Mouse (Mus musculus) lung, embryonic 14.5 days (tissue): ENCODE measurements around the gene Ankrd1. TPM values are rescaled to one million over a fixed set of nuclear protein-coding genes. Genes with fewer than 3 reads are reported as not detected.

Experiments used
- ATAC-seq: fragments of 200-750 bp; cut with Nextera tagmentation; 2 replicates; pipeline ENCODE4 v1.8.0; 2017; ENCODE audit warnings: mild to moderate bottlenecking, moderate TSS enrichment, moderate library complexity; ENCODE audit not compliant: insufficient read depth
- DNase-seq: peaks from one replicate; pipeline ENCODE4 v3.0.0-alpha.2; 2015
- H3K27ac ChIP-seq: fragments of 300-500 bp; sonication (generic); 2 replicates; pipeline ENCODE4 v1.5.1; 2014; ENCODE audit warnings: low read depth, mild to moderate bottlenecking, moderate library complexity
- H3K27me3 ChIP-seq: fragments of 300-500 bp; sonication (generic); 2 replicates; pipeline ENCODE4 v1.6.1; 2014; ENCODE audit warnings: low read length, control low read depth; ENCODE audit not compliant: insufficient read depth
- H3K36me3 ChIP-seq: fragments of 300-500 bp; sonication (generic); 2 replicates; pipeline ENCODE4 v1.6.1; 2014; ENCODE audit warnings: control low read depth; ENCODE audit not compliant: insufficient read depth
- H3K4me1 ChIP-seq: fragments of 300-500 bp; sonication (generic); 2 replicates; pipeline ENCODE4 v1.6.1; 2014; ENCODE audit warnings: antibody characterized with exemption, control low read depth; ENCODE audit not compliant: insufficient read depth
- H3K4me2 ChIP-seq: fragments of 300-500 bp; sonication (generic); 2 replicates; pipeline ENCODE4 v1.6.1; 2014; ENCODE audit warnings: mild to moderate bottlenecking
- H3K4me3 ChIP-seq: fragments of 300-500 bp; sonication (generic); 2 replicates; pipeline ENCODE4 v1.5.1; 2014; ENCODE audit warnings: low read depth, low read length
- H3K9ac ChIP-seq: fragments of 300-500 bp; sonication (generic); 2 replicates; pipeline ENCODE4 v1.6.1; 2014
- H3K9me3 ChIP-seq: fragments of 300-500 bp; sonication (generic); 2 replicates; pipeline ENCODE4 v1.6.1; 2016; ENCODE audit warnings: low read depth, low read length, control low read depth
- CTCF ChIP-seq: IDR thresholded peaks from 2 replicates; pipeline ENCODE4 v1.5.1; 2016; ENCODE audit warnings: antibody characterized with exemption, low read depth
- WGBS: fragments of 180-500 bp; shearing (Covaris S2); extraction: QIAGEN DNeasy Blood & Tissue Kit; methylation state at CpG from one replicate; pipeline ENCODE4 v1.1.7; 2014; 5-methylcytosine and 5-hydroxymethylcytosine counted together
- polyA plus RNA-seq: library from polyadenylated mRNA; unstranded; fragments of >200 nt; fragmentation: Nextera tagmentation; extraction: Ambion mirVana; gene quantifications from 2 replicates; pipeline ENCODE4 v1.2.1, GENCODE M21; 2014

The Ankrd1 gene
- polyA plus RNA-seq: 0.29 and 2.5 TPM in 2 replicates

DNA sequence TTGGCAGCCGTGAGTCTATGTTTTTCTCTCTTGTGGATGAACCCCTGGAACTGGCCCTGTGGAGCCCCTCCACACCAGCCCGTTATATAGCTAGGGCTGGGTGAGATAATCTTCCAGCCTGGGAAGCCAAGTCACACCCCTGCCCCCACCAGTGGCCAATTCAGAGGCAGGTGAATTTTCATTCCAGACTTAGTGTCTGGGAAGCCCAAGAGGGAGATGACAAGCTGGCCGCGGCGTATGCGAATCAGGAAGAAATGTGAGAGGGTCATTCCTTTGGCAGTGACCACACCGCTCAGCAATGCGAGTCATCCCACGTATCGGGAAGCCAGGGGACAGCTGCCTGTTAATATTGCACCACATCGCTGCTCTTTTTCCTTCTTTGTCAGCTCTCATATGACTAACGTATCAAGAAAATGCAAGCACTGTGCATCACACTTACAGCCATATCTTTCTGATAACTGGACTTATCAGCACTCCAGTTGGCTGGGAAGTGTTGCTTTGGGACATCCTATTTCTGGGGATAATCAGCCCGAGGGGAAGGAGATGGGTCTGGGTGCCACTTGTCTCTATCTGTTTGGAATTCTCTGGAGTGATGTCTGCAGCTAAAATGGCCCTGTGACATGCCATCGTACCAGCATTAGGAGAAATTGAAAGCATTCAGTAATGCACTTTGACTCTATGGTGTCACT lies at the start of gene Ankrd1:
Gene Ankrd1 (minus strand): TSS at position 317 of the 689 bp plus-strand sequence.
- no peak for TF ChIP-seq CTCF
- Histone ChIP-seq H3K27ac (no peak within 1 kb of the TSS; the same call in 1 of the 2 replicates), H3K9me3 (peaks cover 14% of the 10 kb centered on the region; the same call in 1 of the 2 replicates), H3K4me1 (no peaks in the 10 kb centered on the region), H3K27me3 (no peaks in the 10 kb centered on the region; the same call in 1 of the 2 replicates), H3K36me3 (no peaks in the 10 kb centered on the region), H3K9ac (no peak within 1 kb of the TSS), H3K4me3 (no peak within 1 kb of the TSS), H3K4me2 (no peak within 1 kb of the TSS)
- DNase-seq (peak; percentile 30), ATAC-seq (peak; percentile 54; the same call in 1 of the 2 replicates)
- 48% methylated on average over 14 of the region's 14 CpGs for WGBS

GRCm38 (mm10) chr19:36169101-36169500 lies 49.2 kb upstream of the Ankrd1 start:
- DNase-seq: no peak
- Histone ChIP-seq H3K9me3 (peaks cover 5% of the 10 kb centered on the region; the same call in 1 of the 2 replicates), H3K27ac (no peak overlapping the region), H3K27me3 (no peaks in the 10 kb centered on the region), H3K9ac (no peak overlapping the region), H3K4me3 (no peak overlapping the region), H3K4me2 (no peak overlapping the region), H3K36me3 (no peaks in the 10 kb centered on the region), H3K4me1 (0 out of 2 replicates have a peak, but pooled peaks cover 8% of the 10 kb centered on the region)
- TF ChIP-seq CTCF: no peak
- ATAC-seq: no peak
- 70% methylated on average over 2 of the region's 2 CpGs for WGBS

DNA sequence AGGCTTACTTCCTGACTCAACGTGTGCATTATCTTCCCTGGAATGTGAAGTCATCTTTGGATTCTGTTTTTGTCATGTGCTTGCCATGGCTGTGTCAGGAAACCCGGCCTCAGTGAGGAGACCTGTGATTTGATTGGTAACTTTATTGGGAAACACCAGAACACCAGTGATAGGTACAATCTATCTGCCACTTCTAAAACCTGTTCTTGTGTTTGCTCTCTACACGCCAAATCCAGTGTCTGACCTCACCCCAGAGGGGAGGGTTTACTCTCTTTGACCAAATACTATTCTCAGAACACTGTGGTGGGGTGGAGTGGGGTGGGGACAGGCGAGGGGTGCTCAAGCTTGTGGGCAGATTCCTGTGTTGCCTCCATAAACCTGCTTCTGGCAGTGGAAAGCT lies 48.2 kb upstream of the Ankrd1 start:
- H3K27ac ChIP-seq: 0 out of 2 replicates have a peak overlapping the region, but pooled peaks have one; percentile 21
- H3K4me2 ChIP-seq: no peak overlapping the region
- H3K9ac ChIP-seq: no peak overlapping the region
- peaks cover 10% of the 10 kb centered on the region; the same call in 1 of the 2 replicates for H3K4me1 ChIP-seq
- no peaks in the 10 kb centered on the region for H3K27me3 ChIP-seq
- no peak for ATAC-seq
- H3K9me3 ChIP-seq: peaks cover 5% of the 10 kb centered on the region; the same call in 1 of the 2 replicates
- WGBS: 51% methylated on average over 4 of the region's 4 CpGs
- DNase-seq: no peak
- H3K4me3 ChIP-seq: no peak overlapping the region
- H3K36me3 ChIP-seq: no peaks in the 10 kb centered on the region
- TF ChIP-seq CTCF: no peak

DNA sequence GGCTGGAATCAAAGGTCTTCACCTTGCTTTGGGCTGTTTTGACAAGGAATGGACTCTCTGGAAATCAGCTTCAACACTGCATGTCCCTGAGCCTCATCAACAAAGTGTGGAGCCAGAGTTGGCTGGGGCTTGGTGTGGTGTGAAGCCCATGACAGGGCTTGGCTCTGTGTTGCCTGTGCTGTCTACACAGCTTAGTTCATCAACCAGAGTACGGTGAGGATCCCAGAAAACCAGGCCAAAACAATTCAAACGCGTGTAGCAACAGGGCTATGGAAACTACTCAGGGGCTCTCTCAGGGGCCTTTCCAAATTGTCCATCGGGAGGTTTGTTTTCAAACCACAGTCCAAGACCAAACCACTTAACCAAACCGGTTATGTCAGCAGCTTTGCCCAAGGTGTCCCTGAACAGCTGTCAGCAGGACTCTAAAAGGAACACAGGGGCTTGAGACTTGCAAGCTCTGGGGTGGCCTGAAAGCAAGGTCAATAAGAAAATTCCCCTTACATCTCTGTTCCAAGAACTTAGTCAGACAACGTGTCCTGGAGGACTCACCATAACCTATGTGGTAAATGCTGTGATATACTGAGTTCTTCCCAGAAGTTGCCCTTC lies 47.5 kb upstream of the Ankrd1 start:
- Histone ChIP-seq H3K36me3 (no peaks in the 10 kb centered on the region), H3K4me3 (no peak overlapping the region), H3K27ac (peak overlapping the region; percentile 21), H3K4me2 (no peak overlapping the region), H3K9ac (no peak overlapping the region), H3K9me3 (peaks cover 5% of the 10 kb centered on the region; the same call in 1 of the 2 replicates), H3K4me1 (peaks cover 10% of the 10 kb centered on the region; the same call in 1 of the 2 replicates), H3K27me3 (no peaks in the 10 kb centered on the region)
- 25% methylated on average over 6 of the region's 6 CpGs for WGBS
- ATAC-seq (peak; percentile 95), DNase-seq (peak; percentile 84)
- no peak for TF ChIP-seq CTCF

GRCm38 (mm10) chr19:36166401-36167160 lies 46.7 kb upstream of the Ankrd1 start:
- peaks cover 5% of the 10 kb centered on the region; the same call in 1 of the 2 replicates for H3K9me3 ChIP-seq
- H3K4me2 ChIP-seq: no peak overlapping the region; the same call in 1 of the 2 replicates
- no peak for DNase-seq
- H3K27ac ChIP-seq: peak overlapping the region; percentile 21; the same call in 1 of the 2 replicates
- WGBS: 73% methylated on average over 6 of the region's 6 CpGs
- ATAC-seq: no peak; the same call in 1 of the 2 replicates
- peaks cover 10% of the 10 kb centered on the region; the same call in 1 of the 2 replicates for H3K4me1 ChIP-seq
- no peaks in the 10 kb centered on the region for H3K27me3 ChIP-seq
- H3K36me3 ChIP-seq: no peaks in the 10 kb centered on the region
- no peak overlapping the region for H3K9ac ChIP-seq
- no peak overlapping the region for H3K4me3 ChIP-seq
- no peak for TF ChIP-seq CTCF

GRCm38 (mm10) chr19:36165351-36165750 lies 45.5 kb upstream of the Ankrd1 start:
- ATAC-seq: no peak
- Histone ChIP-seq H3K9ac (no peak overlapping the region), H3K4me2 (no peak overlapping the region), H3K9me3 (no peaks in the 10 kb centered on the region), H3K27ac (no peak overlapping the region), H3K4me1 (peaks cover 10% of the 10 kb centered on the region; the same call in 1 of the 2 replicates), H3K4me3 (no peak overlapping the region), H3K27me3 (no peaks in the 10 kb centered on the region), H3K36me3 (no peaks in the 10 kb centered on the region)
- no peak for DNase-seq
- TF ChIP-seq CTCF: no peak
- WGBS: 65% methylated on average over 4 of the region's 4 CpGs
